Mouse (Mus musculus): ENCODE data around the gene Dhrs13. TPM values are rescaled to one million over a fixed set of nuclear protein-coding genes. Genes with fewer than 3 reads are reported as not detected.

Gene Dhrs13
- polyA plus RNA-seq, 1 experiment from 2014 or later: 12.6 TPM

DNA sequence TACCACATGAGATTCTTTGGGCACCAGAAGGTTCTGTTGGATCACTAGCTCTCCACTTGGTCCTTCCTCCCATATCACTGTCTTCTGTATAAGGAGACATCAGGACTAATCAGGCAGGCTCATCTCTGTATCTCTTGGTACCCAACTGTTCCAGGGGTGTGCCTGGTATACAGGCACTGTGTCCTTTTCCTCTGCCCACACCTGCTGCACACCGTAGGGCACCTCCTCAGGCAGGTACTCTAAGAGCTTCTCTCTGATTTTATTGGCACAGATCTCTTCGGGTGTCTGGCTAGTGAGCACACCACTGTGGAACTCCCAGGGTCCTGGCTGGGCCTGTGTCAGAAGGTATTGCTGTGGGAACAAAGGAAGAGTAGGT, 42.2 kb downstream of the Dhrs13 start:
- H3K4me3 ChIP-seq (ENCODE audit: low read length): no peak overlapping the region
- H3K4me1 ChIP-seq (ENCODE audit: control insufficient read depth, insufficient read depth, low read length): peaks cover 4% of the 10 kb centered on the region
- H3K4me2 ChIP-seq (ENCODE audit: low read depth, low read length): no peak overlapping the region
- no peak overlapping the region for H3K9ac ChIP-seq (ENCODE audit: low read length)
- no peak for ATAC-seq (replicated peaks; ENCODE audit: extremely low read depth, insufficient read depth, low FRiP score)
- H3K36me3 ChIP-seq (ENCODE audit: control insufficient read depth, insufficient read depth): peaks cover 35% of the 10 kb centered on the region
- H3K27ac ChIP-seq (ENCODE audit: low read length): no peak overlapping the region
- no peaks in the 10 kb centered on the region for H3K9me3 ChIP-seq (replicated peaks; ENCODE audit: control insufficient read depth, low read length)
- no peaks in the 10 kb centered on the region for H3K27me3 ChIP-seq (ENCODE audit: control insufficient read depth, insufficient read depth, low read length)
- 81% methylated on average over 2 of the region's 2 CpGs for WGBS

DNA sequence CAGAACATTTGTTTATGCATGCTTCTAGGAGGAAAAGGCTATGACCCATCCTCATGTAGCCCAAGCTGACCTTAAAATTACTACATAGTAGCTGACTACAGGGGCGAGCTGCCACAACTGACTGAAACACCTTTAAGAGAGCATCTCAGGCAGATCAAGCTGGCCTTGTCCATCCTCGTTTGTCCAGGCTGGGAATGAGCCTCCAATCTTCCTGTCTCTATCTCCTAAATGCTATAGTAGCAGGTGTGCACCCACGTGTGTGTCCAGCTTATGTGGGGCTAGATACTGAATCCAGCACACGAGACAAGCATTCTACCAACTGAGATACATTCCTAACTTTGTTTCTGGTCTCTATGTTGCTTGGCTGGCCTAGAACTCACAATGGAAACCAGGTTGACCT, 42.6 kb downstream of the Dhrs13 start:
- Histone ChIP-seq H3K27ac (ENCODE audit: low read length) (no peak overlapping the region), H3K4me1 (ENCODE audit: control insufficient read depth, insufficient read depth, low read length) (peaks cover 8% of the 10 kb centered on the region), H3K9ac (ENCODE audit: low read length) (no peak overlapping the region), H3K27me3 (ENCODE audit: control insufficient read depth, insufficient read depth, low read length) (no peaks in the 10 kb centered on the region), H3K36me3 (ENCODE audit: control insufficient read depth, insufficient read depth) (peaks cover 35% of the 10 kb centered on the region), H3K4me3 (ENCODE audit: low read length) (no peak overlapping the region), H3K4me2 (ENCODE audit: low read depth, low read length) (no peak overlapping the region), H3K9me3 (replicated peaks; ENCODE audit: control insufficient read depth, low read length) (no peaks in the 10 kb centered on the region)
- WGBS: 81% methylated on average over 4 of the region's 4 CpGs
- ATAC-seq (replicated peaks; ENCODE audit: extremely low read depth, insufficient read depth, low FRiP score): no peak

DNA sequence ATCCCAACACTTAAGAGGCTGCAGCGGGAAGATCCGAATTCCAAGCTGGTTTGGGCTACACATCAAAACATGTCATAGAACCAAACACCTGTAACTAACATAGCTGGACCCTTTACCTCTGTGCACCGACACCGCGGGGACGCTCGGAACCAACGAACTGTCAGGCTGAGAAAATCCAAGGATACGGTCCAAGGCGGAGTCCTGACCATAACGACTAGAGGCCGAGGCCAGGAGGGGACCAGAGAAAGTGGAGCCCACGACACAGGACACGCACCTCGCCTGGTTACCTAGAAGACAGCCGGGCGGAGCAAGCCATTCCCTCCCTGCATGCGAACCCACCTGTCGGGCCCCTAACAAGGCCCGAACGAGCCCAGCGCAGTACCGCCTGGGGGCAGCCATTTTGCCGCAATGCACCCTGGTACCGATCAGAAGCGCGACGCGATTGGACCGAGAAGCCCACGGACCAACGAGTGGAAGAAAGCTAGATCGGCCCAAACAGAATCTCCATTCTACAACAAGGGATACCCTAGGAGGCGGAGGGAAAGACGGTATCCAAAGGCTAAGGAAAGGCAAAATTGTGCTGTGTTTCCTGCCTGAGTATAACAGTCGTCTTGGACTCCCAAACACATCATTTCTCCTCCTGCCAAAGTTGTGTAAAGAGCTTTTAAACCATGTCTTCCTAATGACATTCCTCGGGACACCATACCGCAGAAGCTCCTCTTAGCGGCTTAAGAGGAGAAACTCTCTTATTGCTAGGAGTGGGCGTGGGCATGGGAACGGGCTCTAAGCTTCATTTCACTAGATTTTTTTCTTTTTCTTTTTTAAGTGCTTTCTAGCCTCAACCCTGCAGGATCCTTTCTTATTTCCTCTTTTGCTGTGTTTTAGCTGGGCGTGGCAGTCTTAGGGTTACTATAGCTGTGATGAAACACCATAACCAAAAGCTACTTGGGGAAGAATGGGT, 48.2 kb downstream of the Dhrs13 start, which contains the start of gene Eral1:
TSS of gene Eral1 (minus strand) at position 423 of the 961 bp plus-strand sequence.
- peak; percentile 91 for ATAC-seq (replicated peaks; ENCODE audit: extremely low read depth, insufficient read depth, low FRiP score)
- 2% methylated on average over 42 of the region's 42 CpGs for WGBS
- Histone ChIP-seq H3K27ac (ENCODE audit: low read length) (peak within 1 kb of the TSS; percentile 79), H3K9ac (ENCODE audit: low read length) (peak within 1 kb of the TSS; percentile 91), H3K27me3 (ENCODE audit: control insufficient read depth, insufficient read depth, low read length) (no peaks in the 10 kb centered on the region), H3K4me3 (ENCODE audit: low read length) (peak within 1 kb of the TSS; percentile 89), H3K9me3 (replicated peaks; ENCODE audit: control insufficient read depth, low read length) (no peaks in the 10 kb centered on the region), H3K4me2 (ENCODE audit: low read depth, low read length) (peak within 1 kb of the TSS; percentile 81), H3K4me1 (ENCODE audit: control insufficient read depth, insufficient read depth, low read length) (peaks cover 13% of the 10 kb centered on the region), H3K36me3 (ENCODE audit: control insufficient read depth, insufficient read depth) (peaks cover 19% of the 10 kb centered on the region)

DNA sequence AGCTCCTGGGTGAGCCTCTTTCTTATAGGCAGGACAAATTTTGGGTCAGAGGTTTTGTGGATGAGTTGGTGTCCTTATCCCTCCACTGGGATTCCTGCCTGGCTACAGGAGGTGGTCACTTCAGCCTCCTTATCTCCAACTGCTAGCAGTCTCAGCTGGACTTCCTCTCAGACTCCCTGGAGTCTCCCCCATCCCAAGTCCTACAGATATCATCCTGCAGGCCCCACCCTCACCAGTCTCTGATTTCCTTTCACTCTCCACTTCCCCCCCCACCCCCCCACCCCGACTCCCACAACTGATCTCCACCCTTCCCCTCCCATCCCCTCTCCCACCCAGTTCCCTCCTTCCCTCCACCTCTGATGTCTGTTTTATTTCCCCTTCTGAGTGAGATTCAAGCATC, 51.5 kb downstream of the Dhrs13 start:
- Histone ChIP-seq H3K4me3 (ENCODE audit: low read length) (no peak overlapping the region), H3K27me3 (ENCODE audit: control insufficient read depth, insufficient read depth, low read length) (no peaks in the 10 kb centered on the region), H3K4me1 (ENCODE audit: control insufficient read depth, insufficient read depth, low read length) (peaks cover 13% of the 10 kb centered on the region), H3K4me2 (ENCODE audit: low read depth, low read length) (no peak overlapping the region), H3K27ac (ENCODE audit: low read length) (no peak overlapping the region), H3K9me3 (replicated peaks; ENCODE audit: control insufficient read depth, low read length) (no peaks in the 10 kb centered on the region), H3K36me3 (ENCODE audit: control insufficient read depth, insufficient read depth) (no peaks in the 10 kb centered on the region), H3K9ac (ENCODE audit: low read length) (no peak overlapping the region)
- 0 out of 2 replicates have a peak, but pooled peaks have one; percentile 46 for ATAC-seq (replicated peaks; ENCODE audit: extremely low read depth, insufficient read depth, low FRiP score)
- 8% methylated on average over 1 of the region's 1 CpGs for WGBS

DNA sequence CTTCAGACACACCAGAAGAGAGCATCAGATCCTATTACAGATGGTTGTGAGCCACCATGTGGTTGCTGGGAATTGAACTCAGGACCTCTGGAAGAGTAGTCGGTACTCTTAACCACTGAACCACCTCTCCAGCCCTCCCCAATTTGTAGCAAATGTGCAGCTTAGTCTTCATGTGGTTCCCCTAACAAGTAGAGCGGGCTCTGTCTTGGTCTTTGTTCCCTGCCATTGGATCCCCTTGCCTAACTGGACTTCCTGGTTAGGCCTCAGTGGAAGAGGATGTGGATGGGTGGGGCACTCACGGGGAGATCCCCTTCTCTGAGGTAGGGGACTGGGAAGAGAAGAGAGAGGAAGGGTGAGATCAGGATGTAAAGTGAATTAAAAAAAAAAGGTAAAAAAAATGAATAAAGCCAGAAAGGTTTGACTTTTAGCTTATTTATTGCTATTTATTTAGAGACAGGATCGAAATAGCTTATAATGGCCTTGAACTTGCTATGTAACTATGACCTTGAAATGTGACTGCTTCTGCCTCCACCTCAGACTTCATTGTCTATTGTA, 54.9 kb downstream of the Dhrs13 start:
- Histone ChIP-seq H3K27me3 (ENCODE audit: control insufficient read depth, insufficient read depth, low read length) (no peaks in the 10 kb centered on the region), H3K27ac (ENCODE audit: low read length) (no peak overlapping the region; the same call in 1 of the 2 replicates)
- no peak for ATAC-seq (replicated peaks; ENCODE audit: extremely low read depth, insufficient read depth, low FRiP score)

More for the DNA sequence above, 54.9 kb downstream of the Dhrs13 start:
- no peaks in the 10 kb centered on the region; the same call in 1 of the 2 replicates for H3K4me1 ChIP-seq (ENCODE audit: control insufficient read depth, insufficient read depth, low read length)
- no peak overlapping the region for H3K9ac ChIP-seq (ENCODE audit: low read length)
- H3K4me3 ChIP-seq (ENCODE audit: low read length): no peak overlapping the region
- no peak overlapping the region for H3K4me2 ChIP-seq (ENCODE audit: low read depth, low read length)
- 76% methylated on average over 4 of the region's 4 CpGs for WGBS
- H3K9me3 ChIP-seq (replicated peaks; ENCODE audit: control insufficient read depth, low read length): no peaks in the 10 kb centered on the region
- H3K36me3 ChIP-seq (ENCODE audit: control insufficient read depth, insufficient read depth): no peaks in the 10 kb centered on the region

MicroRNA genes within 50 kb of the gene (microRNA counts, 519-probe panel; counts per million panel counts)
- microRNA mmu-miR-144 (4,059 counts per million, percentile 94 among the panel's probes with 10 or more counts), microRNA mmu-miR-451 (3,825 counts per million, percentile 92 among the panel's probes with 10 or more counts)

Small RNAs within 50 kb of the gene (microRNA-seq; reads per million reads assigned to microRNA genes)
- 482 reads per million, percentile 72 among the genes with 10 or more reads in this experiment for gene Mir144
- not detected for gene Mir451a
- not detected for gene Mir451b

Other genes starting within 250 kb of the Dhrs13 start
- gene Gm10277, start 244.5 kb upstream of the Dhrs13 start, polyA plus RNA-seq (2015; fragmentation: Nextera tagmentation; extraction: Ambion mirVana): 1.2 and 1.3 TPM in 2 replicates
- gene Pipox, start 138.2 kb upstream of the Dhrs13 start, polyA plus RNA-seq (2015; fragmentation: Nextera tagmentation; extraction: Ambion mirVana): 2.9 TPM in 2 replicates
- gene Sez6, start 101.5 kb upstream of the Dhrs13 start, polyA plus RNA-seq (2015; fragmentation: Nextera tagmentation; extraction: Ambion mirVana): 0.04 and 0.19 TPM in 2 replicates
- gene Phf12, start 49.5 kb upstream of the Dhrs13 start, polyA plus RNA-seq (2015; fragmentation: Nextera tagmentation; extraction: Ambion mirVana): 11.6 and 12.4 TPM in 2 replicates
- gene Flot2, start 5.7 kb downstream of the Dhrs13 start, polyA plus RNA-seq (2015; fragmentation: Nextera tagmentation; extraction: Ambion mirVana): 109 and 112 TPM in 2 replicates
- 27.6 TPM in 2 replicates for gene Eral1, start 48.1 kb downstream of the Dhrs13 start, polyA plus RNA-seq (2015; fragmentation: Nextera tagmentation; extraction: Ambion mirVana)
- 14.9 and 15.2 TPM in 2 replicates for gene Fam222b, start 62.4 kb downstream of the Dhrs13 start, polyA plus RNA-seq (2015; fragmentation: Nextera tagmentation; extraction: Ambion mirVana)
- 37.3 and 39.1 TPM in 2 replicates for gene Traf4, start 133.3 kb downstream of the Dhrs13 start, polyA plus RNA-seq (2015; fragmentation: Nextera tagmentation; extraction: Ambion mirVana)
- 17.7 TPM in 2 replicates for gene Nek8, start 144.4 kb downstream of the Dhrs13 start, polyA plus RNA-seq (2015; fragmentation: Nextera tagmentation; extraction: Ambion mirVana)
- gene Tlcd1, start 144.4 kb downstream of the Dhrs13 start, polyA plus RNA-seq (2015; fragmentation: Nextera tagmentation; extraction: Ambion mirVana): 14.2 and 16.1 TPM in 2 replicates
- gene Rpl23a, start 151.3 kb downstream of the Dhrs13 start, polyA plus RNA-seq (2015; fragmentation: Nextera tagmentation; extraction: Ambion mirVana): 708 and 711 TPM in 2 replicates
- gene Rab34, start 156.2 kb downstream of the Dhrs13 start, polyA plus RNA-seq (2015; fragmentation: Nextera tagmentation; extraction: Ambion mirVana): 51.5 and 60.8 TPM in 2 replicates
- gene Proca1, start 161.1 kb downstream of the Dhrs13 start, polyA plus RNA-seq (2015; fragmentation: Nextera tagmentation; extraction: Ambion mirVana): 2.4 and 2.6 TPM in 2 replicates
- 58.0 and 64.5 TPM in 2 replicates for gene Sdf2, start 213.5 kb downstream of the Dhrs13 start, polyA plus RNA-seq (2015; fragmentation: Nextera tagmentation; extraction: Ambion mirVana)
- 16.3 and 16.9 TPM in 2 replicates for gene Supt6, start 213.7 kb downstream of the Dhrs13 start, polyA plus RNA-seq (2015; fragmentation: Nextera tagmentation; extraction: Ambion mirVana)
- 67.1 and 70.8 TPM in 2 replicates for gene 2610507B11Rik, start 229.5 kb downstream of the Dhrs13 start, polyA plus RNA-seq (2015; fragmentation: Nextera tagmentation; extraction: Ambion mirVana)

Measured in heart, embryonic 16.5 days (tissue).